10 mouse cellular contexts compared by ENCODE assay signal in genomic region chr7:19455819-19456495, GRCm38 (mm10). TPM values are rescaled to one million over a fixed set of nuclear protein-coding genes. Genes with fewer than 3 reads are reported as not detected.
DNase-seq lines count a peak whose midpoint lies in the region; ATAC-seq and TF ChIP-seq lines count a peak whose summit lies in the region.
"Had no signal": no experiment of that assay in that cellular context is flagged by ENCODE, and none has a peak within 500 bp of the region (broad histone marks: within the 10 kb centered on the region; RNA-seq: fewer than 3 reads in every experiment).

No protein-coding gene starts in this region.

- no peak overlapping the region for H3K4me2 ChIP-seq in intestine, embryonic 15.5 days (replicated peaks)
- H3K4me2 ChIP-seq in intestine, postnatal 0 days (replicated peaks; ENCODE audit: low read depth): no peak overlapping the region
- H3K4me2 ChIP-seq in hindbrain, embryonic 14.5 days (replicated peaks): peak overlapping the region; percentile 10; the same call in 1 of the 2 replicates

- H3K27me3 ChIP-seq in intestine, embryonic 15.5 days (replicated peaks): no peaks in the 10 kb centered on the region
- no peaks in the 10 kb centered on the region for H3K27me3 ChIP-seq in intestine, postnatal 0 days (replicated peaks; ENCODE audit: control insufficient read depth, insufficient read depth, low read length)
- H3K27me3 ChIP-seq in hindbrain, embryonic 14.5 days (ENCODE audit: control insufficient read depth, insufficient read depth, low read length): no peaks in the 10 kb centered on the region

- peaks cover 16% of the 10 kb centered on the region for H3K4me1 ChIP-seq in intestine, embryonic 15.5 days (replicated peaks)
- no peaks in the 10 kb centered on the region for H3K4me1 ChIP-seq in intestine, postnatal 0 days (replicated peaks; ENCODE audit: control insufficient read depth, insufficient read depth, low read length)
- peaks cover 26% of the 10 kb centered on the region for H3K4me1 ChIP-seq in hindbrain, embryonic 14.5 days (replicated peaks; ENCODE audit: control insufficient read depth, insufficient read depth, low read length)

- DNase-seq in adrenal gland, postnatal 10 days: peak; percentile 57
- no peak for DNase-seq in adrenal gland, adult 18-20 months (ENCODE audit: low spot score in 2 of 2)
- DNase-seq in adrenal gland, postnatal 14 days: peak; percentile 55
- DNase-seq in hindbrain, embryonic 14.5 days (ENCODE audit: low spot score): no peak
- DNase-seq in lung, postnatal 36 days: no peak

- no peak for ATAC-seq in intestine, embryonic 15.5 days
- no peak for ATAC-seq in intestine, postnatal 0 days
- ATAC-seq in hindbrain, embryonic 14.5 days (ENCODE audit: low FRiP score): no peak
- no peak for ATAC-seq in megakaryocyte progenitor cell, adult 5-6 weeks (replicated peaks; ENCODE audit: poor library complexity)
- ATAC-seq: inflammation-experienced regulatory T-cells, adult 6 months had no signal

- peaks cover 5% of the 10 kb centered on the region; the same call in 1 of the 2 replicates for H3K36me3 ChIP-seq in intestine, embryonic 15.5 days
- H3K36me3 ChIP-seq in intestine, postnatal 0 days (ENCODE audit: control insufficient read depth, insufficient read depth): peaks cover 10% of the 10 kb centered on the region; the same call in 1 of the 2 replicates
- peaks cover 10% of the 10 kb centered on the region for H3K36me3 ChIP-seq in hindbrain, embryonic 14.5 days (replicated peaks; ENCODE audit: control insufficient read depth, insufficient read depth)

- H3K9me3 ChIP-seq in intestine, embryonic 15.5 days: no peaks in the 10 kb centered on the region
- no peaks in the 10 kb centered on the region for H3K9me3 ChIP-seq in intestine, postnatal 0 days (ENCODE audit: control insufficient read depth)
- H3K9me3 ChIP-seq in hindbrain, embryonic 14.5 days (ENCODE audit: control insufficient read depth, low read length): no peaks in the 10 kb centered on the region

- 0 out of 2 replicates have a peak overlapping the region, but pooled peaks have one; percentile 90 for H3K9ac ChIP-seq in intestine, embryonic 15.5 days
- H3K9ac ChIP-seq in intestine, postnatal 0 days (ENCODE audit: low read depth, low read length): no peak overlapping the region
- H3K9ac ChIP-seq in hindbrain, embryonic 14.5 days: no peak overlapping the region

- 75% methylated on average over 11 of the region's 11 CpGs for WGBS in intestine, embryonic 15.5 days
- 67% methylated on average over 11 of the region's 11 CpGs for WGBS in intestine, postnatal 0 days
- 52% methylated on average over 11 of the region's 11 CpGs for WGBS in hindbrain, embryonic 14.5 days

- no peak overlapping the region for H3K27ac ChIP-seq in intestine, embryonic 15.5 days
- no peak overlapping the region for H3K27ac ChIP-seq in intestine, postnatal 0 days (ENCODE audit: low read depth, low read length)
- no peak overlapping the region for H3K27ac ChIP-seq in hindbrain, embryonic 14.5 days

- TF ChIP-seq CTCF in intestine, postnatal 0 days (IDR thresholded peaks at IDR 0.05; ENCODE audit: low read depth): no peak

- no peak overlapping the region for H3K4me3 ChIP-seq in intestine, embryonic 15.5 days (replicated peaks)
- no peak overlapping the region for H3K4me3 ChIP-seq in intestine, postnatal 0 days (ENCODE audit: low read depth, low read length)
- no peak overlapping the region for H3K4me3 ChIP-seq in hindbrain, embryonic 14.5 days (replicated peaks; ENCODE audit: low read length)
- H3K4me3 ChIP-seq: erythroblast, embryonic 14.5 days had no signal

RNA-seq across cellular contexts. Expression of gene Mark4, which starts 2.7 kb away (rescaled TPM):
- 10 to 100 TPM; 35.0 to 37.1 TPM for total RNA-seq in adrenal gland, postnatal 10 days (2021)
- 10 to 100 TPM; 35.9 to 54.0 TPM for total RNA-seq in adrenal gland, adult 18-20 months (2021)
- 5.8 and 6.1 TPM in 2 replicates for polyA plus RNA-seq in intestine, embryonic 15.5 days (2015; fragmentation: Nextera tagmentation; extraction: Ambion mirVana)
- 4.2 and 4.7 TPM in 2 replicates for polyA plus RNA-seq in intestine, postnatal 0 days (2015; fragmentation: Nextera tagmentation; extraction: Ambion mirVana)
- total RNA-seq in adrenal gland, postnatal 14 days (2021): 45.1 and 45.2 TPM in 2 replicates
- 19.2 and 20.4 TPM in 2 replicates for polyA plus RNA-seq in hindbrain, embryonic 14.5 days (2014; fragmentation: Nextera tagmentation; extraction: Ambion mirVana)
- 10.3 and 11.0 TPM in 2 replicates for total RNA-seq in megakaryocyte progenitor cell, adult 5-6 weeks (2015)
- 4.8 and 6.9 TPM in 2 replicates for total RNA-seq in megakaryocyte progenitor cell, adult 5-6 weeks (2017)

RNA-seq across cellular contexts. Expression of gene Exoc3l2, which starts 7.2 kb away (rescaled TPM):
- total RNA-seq in adrenal gland, postnatal 10 days (2021): 10 to 100 TPM; 17.4 to 17.9 TPM
- total RNA-seq in adrenal gland, adult 18-20 months (2021): 10 to 100 TPM; 31.7 to 36.8 TPM
- 0.50 and 0.53 TPM in 2 replicates for polyA plus RNA-seq in intestine, embryonic 15.5 days (2015; fragmentation: Nextera tagmentation; extraction: Ambion mirVana)
- polyA plus RNA-seq in intestine, postnatal 0 days (2015; fragmentation: Nextera tagmentation; extraction: Ambion mirVana): 1.1 and 1.9 TPM in 2 replicates
- total RNA-seq in adrenal gland, postnatal 14 days (2021): 21.8 and 22.0 TPM in 2 replicates
- 0.79 and 0.87 TPM in 2 replicates for polyA plus RNA-seq in hindbrain, embryonic 14.5 days (2014; fragmentation: Nextera tagmentation; extraction: Ambion mirVana)
- total RNA-seq in megakaryocyte progenitor cell, adult 5-6 weeks (2015): 0.54 and 0.57 TPM in 2 replicates
- 0.62 and 1.3 TPM in 2 replicates for total RNA-seq in megakaryocyte progenitor cell, adult 5-6 weeks (2017)
- polyA plus RNA-seq: inflammation-experienced regulatory T-cells, adult 6 months had no signal

RNA-seq across cellular contexts. Expression of gene Ckm, which starts 51.4 kb away (rescaled TPM):
- total RNA-seq in adrenal gland, postnatal 10 days (2021): 100 to 1,000 TPM; 346 to 973 TPM
- 10 to 100 TPM in 1 of 2 experiments, not detected in 1; 14.7 TPM for total RNA-seq in adrenal gland, adult 18-20 months (2021)
- 5.1 and 9.0 TPM in 2 replicates for polyA plus RNA-seq in intestine, embryonic 15.5 days (2015; fragmentation: Nextera tagmentation; extraction: Ambion mirVana)
- 25.2 and 26.2 TPM in 2 replicates for polyA plus RNA-seq in intestine, postnatal 0 days (2015; fragmentation: Nextera tagmentation; extraction: Ambion mirVana)
- 0.74 and 0.79 TPM in 2 replicates for total RNA-seq in adrenal gland, postnatal 14 days (2021)
- not detected in 2 replicates for polyA plus RNA-seq in hindbrain, embryonic 14.5 days (2014; fragmentation: Nextera tagmentation; extraction: Ambion mirVana)
- 0.71 and 0.94 TPM in 2 replicates for total RNA-seq in megakaryocyte progenitor cell, adult 5-6 weeks (2015)
- total RNA-seq in megakaryocyte progenitor cell, adult 5-6 weeks (2017): 1.4 and 2.0 TPM in 2 replicates
- polyA plus RNA-seq: erythroblast, embryonic 14.5 days had no signal

RNA-seq across cellular contexts. Expression of gene Klc3, which starts 52.1 kb away (rescaled TPM):
- total RNA-seq in adrenal gland, postnatal 10 days (2021): 1 to 10 TPM; 1.4 to 1.7 TPM
- 1 to 10 TPM; 1.3 to 3.7 TPM for total RNA-seq in adrenal gland, adult 18-20 months (2021)
- polyA plus RNA-seq in intestine, embryonic 15.5 days (2015; fragmentation: Nextera tagmentation; extraction: Ambion mirVana): 3.7 and 4.7 TPM in 2 replicates
- 1.6 TPM in 2 replicates for polyA plus RNA-seq in intestine, postnatal 0 days (2015; fragmentation: Nextera tagmentation; extraction: Ambion mirVana)
- 1.3 and 2.7 TPM in 2 replicates for total RNA-seq in adrenal gland, postnatal 14 days (2021)
- 0.78 and 1.1 TPM in 2 replicates for polyA plus RNA-seq in hindbrain, embryonic 14.5 days (2014; fragmentation: Nextera tagmentation; extraction: Ambion mirVana)
- total RNA-seq in megakaryocyte progenitor cell, adult 5-6 weeks (2015): not detected in 2 replicates
- total RNA-seq in megakaryocyte progenitor cell, adult 5-6 weeks (2017): 0.10 TPM in 1 of 2 replicates, not detected in the other
- polyA plus RNA-seq: erythroblast, embryonic 14.5 days had no signal

RNA-seq across cellular contexts. Expression of gene Bloc1s3, which starts 52.2 kb away (rescaled TPM):
- total RNA-seq in adrenal gland, postnatal 10 days (2021): 1 to 10 TPM; 5.2 to 5.4 TPM
- 10 to 100 TPM in 1 of 2 experiments, 1 to 10 TPM in 1; 8.4 to 10.0 TPM for total RNA-seq in adrenal gland, adult 18-20 months (2021)
- polyA plus RNA-seq in intestine, embryonic 15.5 days (2015; fragmentation: Nextera tagmentation; extraction: Ambion mirVana): 1.9 and 2.2 TPM in 2 replicates
- 3.4 TPM in 2 replicates for polyA plus RNA-seq in intestine, postnatal 0 days (2015; fragmentation: Nextera tagmentation; extraction: Ambion mirVana)
- 6.7 and 8.6 TPM in 2 replicates for total RNA-seq in adrenal gland, postnatal 14 days (2021)
- 2.6 and 3.6 TPM in 2 replicates for polyA plus RNA-seq in hindbrain, embryonic 14.5 days (2014; fragmentation: Nextera tagmentation; extraction: Ambion mirVana)
- 2.9 and 3.3 TPM in 2 replicates for total RNA-seq in megakaryocyte progenitor cell, adult 5-6 weeks (2015)
- 1.3 and 1.5 TPM in 2 replicates for total RNA-seq in megakaryocyte progenitor cell, adult 5-6 weeks (2017)

Comparison
In these comparisons a context has a peak if more than half of its experiments do, and no peak if none do; other contexts are left out.
1. DNase-seq: peak in adrenal gland, postnatal 10 days (single experiment) and adrenal gland, postnatal 14 days (single experiment); none in adrenal gland, adult 18-20 months (0 of 2), hindbrain, embryonic 14.5 days (single experiment) and lung, postnatal 36 days (single experiment).
2. RNA of gene Ckm, which starts 51.4 kb away (total RNA-seq): 346 to 973 TPM in adrenal gland, postnatal 10 days; 14.7 TPM in adrenal gland, adult 18-20 months, 0.71 to 2.0 TPM in megakaryocyte progenitor cell, adult 5-6 weeks and 0.74 to 0.79 TPM in adrenal gland, postnatal 14 days; every median in the first group is over 10 times any median in the second.
3. RNA of gene Exoc3l2, which starts 7.2 kb away (total RNA-seq): 31.7 to 36.8 TPM in adrenal gland, adult 18-20 months, 21.8 to 22.0 TPM in adrenal gland, postnatal 14 days and 17.4 to 17.9 TPM in adrenal gland, postnatal 10 days; 0.54 to 1.3 TPM in megakaryocyte progenitor cell, adult 5-6 weeks; every median in the first group is over 4 times any median in the second.